Mouse (Mus musculus) bone marrow, adult 2 months (tissue): ENCODE data around the gene Polr2i.

Experiments used
- CTCF ChIP-seq: fragments of 200-500 bp; IDR thresholded peaks from 2 replicates; pipeline ENCODE4 v1.5.1; 2011; ENCODE audit warnings: low read length, control low read depth; ENCODE audit not compliant: control insufficient read depth, insufficient read depth
- POLR2A ChIP-seq: fragments of 200-500 bp; IDR thresholded peaks from 2 replicates; pipeline ENCODE4 v1.6.1; 2011; ENCODE audit warnings: low read depth, mild to moderate bottlenecking, control low read depth, low read length, borderline replicate concordance; ENCODE audit not compliant: control insufficient read depth

DNA sequence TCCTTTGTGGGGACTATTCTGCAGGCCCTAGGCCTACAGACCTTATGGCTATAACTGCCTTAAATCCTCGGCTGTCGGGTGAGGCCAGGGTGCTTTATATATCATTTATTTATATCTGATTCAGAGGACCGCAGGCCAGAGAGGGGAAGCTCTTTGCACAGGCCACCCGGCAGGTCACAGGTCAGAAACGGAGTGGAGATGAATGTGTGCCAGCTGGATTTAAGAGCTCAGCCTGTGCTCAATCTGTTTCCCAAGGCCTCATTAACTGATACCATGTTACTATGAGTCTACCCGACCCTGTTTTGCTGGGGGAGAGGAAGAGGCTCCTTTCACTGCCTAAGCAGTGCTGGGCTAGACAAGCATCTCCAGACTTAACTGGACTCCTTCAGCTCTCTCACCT lies 42.6 kb downstream of the Polr2i start:
- TF ChIP-seq CTCF = no peak
- TF ChIP-seq POLR2A = no peak
